Mouse (Mus musculus): ENCODE measurements around the gene Wif1.
A peak's percentile ranks its signal among the peaks of the same experiment; 100 is the strongest.

Wif1 gene

GRCm38 (mm10) chr10:121033826-121034568 lies at the start of gene Wif1:
Gene Wif1 (plus strand): TSS chr10:121033960.
- DNase-seq (ENCODE audit: low spot score) = peak; percentile 76

GRCm38 (mm10) chr10:121002135-121002534 lies 31.6 kb upstream of the Wif1 start:
- no peak for DNase-seq (ENCODE audit: low spot score)

- no peak for DNase-seq (ENCODE audit: low spot score)
Measured at GRCm38 (mm10) chr10:121011496-121011895, 22.3 kb upstream of the Wif1 start.

- no peak for DNase-seq (ENCODE audit: low spot score)
Measured at GRCm38 (mm10) chr10:121016291-121016690, 17.5 kb upstream of the Wif1 start.

- peak; percentile 1 for DNase-seq (ENCODE audit: low spot score)
Measured at GRCm38 (mm10) chr10:121016711-121017503, 16.9 kb upstream of the Wif1 start.

GRCm38 (mm10) chr10:121022951-121023350 lies 10.8 kb upstream of the Wif1 start:
- DNase-seq (ENCODE audit: low spot score) = no peak

GRCm38 (mm10) chr10:121031802-121032201 lies 2.0 kb upstream of the Wif1 start:
- DNase-seq (ENCODE audit: low spot score) = peak; percentile 60

- DNase-seq (ENCODE audit: low spot score) = peak; percentile 84
Measured at GRCm38 (mm10) chr10:121033128-121033791, 500 bp upstream of the Wif1 start.

- DNase-seq (ENCODE audit: low spot score) = no peak
Measured at GRCm38 (mm10) chr10:121034569-121034947, 798 bp downstream of the Wif1 start.

- no peak for DNase-seq (ENCODE audit: low spot score)
Measured at GRCm38 (mm10) chr10:121038556-121039284, 5.0 kb downstream of the Wif1 start.

- DNase-seq (ENCODE audit: low spot score) = no peak
Measured at GRCm38 (mm10) chr10:121040911-121041310, 7.2 kb downstream of the Wif1 start.

- no peak for DNase-seq (ENCODE audit: low spot score)
Measured at GRCm38 (mm10) chr10:121047440-121047839, 13.7 kb downstream of the Wif1 start.

- DNase-seq (ENCODE audit: low spot score) = no peak
Measured at GRCm38 (mm10) chr10:121052076-121052475, 18.3 kb downstream of the Wif1 start.

GRCm38 (mm10) chr10:121055452-121056188 lies 21.9 kb downstream of the Wif1 start:
- DNase-seq (ENCODE audit: low spot score) = peak; percentile 68

- DNase-seq (ENCODE audit: low spot score) = no peak
Measured at GRCm38 (mm10) chr10:121056823-121057222, 23.1 kb downstream of the Wif1 start.

- DNase-seq (ENCODE audit: low spot score) = no peak
Measured at GRCm38 (mm10) chr10:121059043-121060003, 25.6 kb downstream of the Wif1 start.

- no peak for DNase-seq (ENCODE audit: low spot score)
Measured at GRCm38 (mm10) chr10:121061336-121061835, 27.6 kb downstream of the Wif1 start.

GRCm38 (mm10) chr10:121062704-121063103 lies 28.9 kb downstream of the Wif1 start:
- DNase-seq (ENCODE audit: low spot score) = no peak

- no peak for DNase-seq (ENCODE audit: low spot score)
Measured at GRCm38 (mm10) chr10:121067416-121067951, 33.7 kb downstream of the Wif1 start.

- no peak for DNase-seq (ENCODE audit: low spot score)
Measured at GRCm38 (mm10) chr10:121068003-121068402, 34.2 kb downstream of the Wif1 start.

All from lung, postnatal 25 days (tissue).